Mouse (Mus musculus): Measurements from ENCODE around the gene Otp. TPM values are rescaled to one million over a fixed set of nuclear protein-coding genes. Genes with fewer than 3 reads are reported as not detected.

Gene Otp
- polyA plus RNA-seq, 1 experiment from 2014 or later = not detected

DNA sequence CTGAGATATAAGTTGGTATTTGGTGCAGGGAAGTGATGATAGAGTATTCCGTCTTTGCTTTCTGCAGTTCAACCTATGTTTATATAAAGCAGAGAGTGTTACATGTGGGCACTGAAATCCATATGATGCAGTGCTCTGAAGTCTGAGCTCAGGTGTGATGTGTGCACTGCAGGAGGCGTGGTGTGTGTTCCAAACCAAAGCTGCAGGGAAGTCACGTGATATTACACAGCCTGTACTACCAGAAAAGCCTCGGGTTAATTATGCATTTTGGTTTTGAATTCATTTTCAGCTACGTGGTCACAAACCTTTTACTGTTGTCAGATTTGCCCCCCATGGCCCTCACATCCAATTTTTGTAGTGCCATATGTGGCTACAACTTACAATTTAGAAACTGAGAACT lies 40.3 kb downstream of the Otp start:
- Histone ChIP-seq H3K4me2 (ENCODE audit: low read depth, low read length) (no peak overlapping the region), H3K9me3 (ENCODE audit: low read length) (no peaks in the 10 kb centered on the region), H3K9ac (replicated peaks) (no peak overlapping the region), H3K27me3 (ENCODE audit: insufficient read depth, low read length) (no peaks in the 10 kb centered on the region), H3K4me1 (ENCODE audit: insufficient read depth) (no peaks in the 10 kb centered on the region), H3K4me3 (ENCODE audit: low read depth, low read length) (no peak overlapping the region), H3K27ac (ENCODE audit: low read depth) (no peak overlapping the region), H3K36me3 (replicated peaks; ENCODE audit: insufficient read depth, low read length) (no peaks in the 10 kb centered on the region)
- DNase-seq = no peak
- WGBS (ENCODE audit: insufficient replicate concordance) = 62% methylated on average over 5 of the region's 5 CpGs
- ATAC-seq = no peak
- TF ChIP-seq EP300 (IDR thresholded peaks at IDR 0.05; ENCODE audit: low read depth) (no peak), CTCF (IDR thresholded peaks at IDR 0.05; ENCODE audit: low read depth) (no peak)

DNA sequence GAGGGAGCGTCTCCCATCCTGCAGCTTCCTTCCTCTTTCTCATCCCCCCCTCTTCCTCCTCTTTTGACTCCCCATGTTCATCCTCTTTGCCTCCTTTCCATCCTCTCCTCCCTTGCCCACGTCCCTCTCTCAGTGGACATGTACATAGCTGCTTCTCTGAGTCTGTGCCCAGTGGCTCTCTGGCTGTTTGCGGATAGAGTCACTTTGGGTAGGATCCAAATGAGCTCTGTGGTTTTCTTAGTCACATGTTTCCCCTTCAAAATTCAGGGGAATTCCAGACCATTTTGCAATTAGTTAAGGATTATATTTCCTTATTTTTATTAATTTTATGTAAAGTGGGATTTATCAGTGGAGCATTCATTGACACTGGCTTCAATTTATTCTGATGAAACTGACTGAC lies 52.7 kb downstream of the Otp start:
- no peaks in the 10 kb centered on the region for H3K9me3 ChIP-seq (ENCODE audit: low read length)
- H3K4me2 ChIP-seq (ENCODE audit: low read depth, low read length) = no peak overlapping the region
- 60% methylated on average over 3 of the region's 3 CpGs for WGBS (ENCODE audit: insufficient replicate concordance)
- H3K27me3 ChIP-seq (ENCODE audit: insufficient read depth, low read length) = 0 out of 2 replicates have a peak, but pooled peaks cover 8% of the 10 kb centered on the region
- no peak overlapping the region for H3K27ac ChIP-seq (ENCODE audit: low read depth)
- no peaks in the 10 kb centered on the region for H3K36me3 ChIP-seq (replicated peaks; ENCODE audit: insufficient read depth, low read length)
- no peaks in the 10 kb centered on the region for H3K4me1 ChIP-seq (ENCODE audit: insufficient read depth)
- DNase-seq = no peak
- no peak for ATAC-seq
- H3K4me3 ChIP-seq (ENCODE audit: low read depth, low read length) = no peak overlapping the region
- no peak for TF ChIP-seq CTCF (IDR thresholded peaks at IDR 0.05; ENCODE audit: low read depth)
- no peak for TF ChIP-seq EP300 (IDR thresholded peaks at IDR 0.05; ENCODE audit: low read depth)
- no peak overlapping the region for H3K9ac ChIP-seq (replicated peaks)

Other genes with a start within 250 kb of the Otp start
- gene Tbca, start 86.7 kb upstream of the Otp start, polyA plus RNA-seq (2015; fragmentation: Nextera tagmentation; extraction: Ambion mirVana) = 150 and 152 TPM in 2 replicates
- 7.4 and 7.5 TPM in 2 replicates for gene Wdr41, start 100.7 kb downstream of the Otp start, polyA plus RNA-seq (2015; fragmentation: Nextera tagmentation; extraction: Ambion mirVana)

Measured in liver, postnatal 0 days (tissue).